Mouse (Mus musculus) NIH3T3 (cell line): ENCODE data around the gene Insrr.
"Not testable (repeated sequence)": the region's sequence is repeated elsewhere in the genome, so short reads cannot be mapped to it uniquely, and the experiment has no call there.

ENCODE experiments used
- DNase-seq: peaks from one replicate; pipeline ENCODE4 v3.0.0-alpha.2; 2012; ENCODE audit warnings: low read depth

Gene Insrr

GRCm38 (mm10) chr3:87778283-87778682 is 18.5 kb upstream of the Insrr start:
- DNase-seq: no peak

GRCm38 (mm10) chr3:87779086-87779485 is 17.7 kb upstream of the Insrr start:
- no peak for DNase-seq

GRCm38 (mm10) chr3:87783282-87784023 is 13.3 kb upstream of the Insrr start:
- DNase-seq: no peak

GRCm38 (mm10) chr3:87785156-87785555 is 11.6 kb upstream of the Insrr start:
- DNase-seq: no peak

- peak; percentile 19 for DNase-seq
Observed at GRCm38 (mm10) chr3:87785626-87786214, 11.0 kb upstream of the Insrr start.

GRCm38 (mm10) chr3:87789248-87789647 is 7.5 kb upstream of the Insrr start:
- DNase-seq: no peak

GRCm38 (mm10) chr3:87789768-87790167 is 7.0 kb upstream of the Insrr start:
- no peak for DNase-seq

- DNase-seq: no peak
Observed at GRCm38 (mm10) chr3:87794922-87795325, 1.8 kb upstream of the Insrr start, which contains the start of gene Ntrk1. Gene Ntrk1, minus strand, starts transcription at chr3:87795162.

- peak; percentile 34 for DNase-seq
Observed at GRCm38 (mm10) chr3:87795336-87796277, 1.1 kb upstream of the Insrr start.

GRCm38 (mm10) chr3:87801681-87802080 is 4.9 kb downstream of the Insrr start:
- no peak for DNase-seq

- DNase-seq: no peak
Observed at GRCm38 (mm10) chr3:87804038-87804677, 7.4 kb downstream of the Insrr start.

- no peak for DNase-seq
Observed at GRCm38 (mm10) chr3:87809322-87809962, 12.7 kb downstream of the Insrr start.

GRCm38 (mm10) chr3:87811297-87811696 is 14.5 kb downstream of the Insrr start:
- no peak for DNase-seq

- DNase-seq: no peak
Observed at GRCm38 (mm10) chr3:87812413-87812812, 15.7 kb downstream of the Insrr start.

- no peak for DNase-seq
Observed at GRCm38 (mm10) chr3:87812873-87813272, 16.1 kb downstream of the Insrr start.

- no peak for DNase-seq
Observed at GRCm38 (mm10) chr3:87816166-87816565, 19.4 kb downstream of the Insrr start.

- DNase-seq: peak; percentile 88
Observed at GRCm38 (mm10) chr3:87816646-87817093, 19.9 kb downstream of the Insrr start.

- DNase-seq: no peak
Observed at GRCm38 (mm10) chr3:87818226-87818625, 21.5 kb downstream of the Insrr start.

- DNase-seq: not testable (repeated sequence)
Observed at GRCm38 (mm10) chr3:87824206-87824605, 27.5 kb downstream of the Insrr start, which contains the start of gene Pear1. Gene Pear1, minus strand, starts transcription at chr3:87824306.

GRCm38 (mm10) chr3:87828435-87828834 is 31.7 kb downstream of the Insrr start:
- no peak for DNase-seq

GRCm38 (mm10) chr3:87829025-87829424 is 32.3 kb downstream of the Insrr start:
- DNase-seq: no peak
